Mouse (Mus musculus): ENCODE measurements at regions not wholly inside any gene's neighbourhood (a gene's known extent, or its start where the extent isn't known, plus 50 kb on each side); places are given as distances from the start of the nearest gene placed in this dataset.

- TF ChIP-seq CTCF (IDR thresholded peaks at IDR 0.05; ENCODE audit: borderline replicate concordance, control insufficient read depth, extremely low read depth, insufficient read depth, low read length, poor library complexity): no peak
- TF ChIP-seq POLR2A (IDR thresholded peaks at IDR 0.05; ENCODE audit: control insufficient read depth, extremely low read depth, insufficient read depth, low read length, poor library complexity): no peak
- H3K36me3 ChIP-seq (ENCODE audit: control insufficient read depth, insufficient read depth, low read length): no peaks in the 10 kb centered on the region
- no peaks in the 10 kb centered on the region for H3K27me3 ChIP-seq (ENCODE audit: control insufficient read depth, insufficient read depth, low read length)
Measured at GRCm38 (mm10) chr7:82990708-82991107, 123.6 kb downstream of the Mex3b start.

GRCm38 (mm10) chr7:82993136-82993535 is 126.0 kb downstream of the Mex3b start:
- H3K4me1 ChIP-seq (replicated peaks; ENCODE audit: control insufficient read depth, insufficient read depth, low read length): peaks cover 3% of the 10 kb centered on the region; the same call in 1 of the 2 replicates
- H3K27me3 ChIP-seq (ENCODE audit: control insufficient read depth, insufficient read depth, low read length): no peaks in the 10 kb centered on the region
- H3K36me3 ChIP-seq (ENCODE audit: control insufficient read depth, insufficient read depth, low read length): no peaks in the 10 kb centered on the region
- no peak overlapping the region for H3K4me3 ChIP-seq (ENCODE audit: control insufficient read depth, insufficient read depth, low read length)
- TF ChIP-seq POLR2A (IDR thresholded peaks at IDR 0.05; ENCODE audit: control insufficient read depth, extremely low read depth, insufficient read depth, low read length, poor library complexity): no peak
- no peak for TF ChIP-seq CTCF (IDR thresholded peaks at IDR 0.05; ENCODE audit: borderline replicate concordance, control insufficient read depth, extremely low read depth, insufficient read depth, low read length, poor library complexity)
- no peak overlapping the region for H3K27ac ChIP-seq (ENCODE audit: control insufficient read depth, insufficient read depth, low read length)
- WGBS: 79% methylated on average over 5 of the region's 5 CpGs
- DNase-seq: no peak

More at GRCm38 (mm10) chr7:82990708-82991107, 123.6 kb downstream of the Mex3b start:
- Histone ChIP-seq H3K4me1 (replicated peaks; ENCODE audit: control insufficient read depth, insufficient read depth, low read length) (peaks cover 3% of the 10 kb centered on the region; the same call in 1 of the 2 replicates), H3K4me3 (ENCODE audit: control insufficient read depth, insufficient read depth, low read length) (no peak overlapping the region), H3K27ac (ENCODE audit: control insufficient read depth, insufficient read depth, low read length) (no peak overlapping the region)
- no peak for DNase-seq

DNA sequence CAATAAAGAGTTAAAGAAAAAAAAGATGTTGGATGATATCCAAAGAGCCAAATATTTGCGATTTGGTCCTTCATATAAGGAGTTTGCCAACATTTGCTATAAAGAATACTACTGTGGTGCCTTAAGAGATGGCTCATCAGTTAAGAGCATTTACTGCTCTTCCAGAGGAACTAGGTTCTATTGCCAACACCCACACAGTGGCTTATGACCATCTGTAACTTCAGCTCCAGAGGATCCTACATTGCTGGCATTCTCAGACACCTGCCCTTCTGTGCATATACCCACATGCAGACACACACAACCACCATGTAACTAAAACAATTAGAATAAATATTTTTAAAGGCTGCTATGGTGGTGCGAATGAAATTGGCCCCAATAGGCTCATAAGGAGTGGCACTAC is 131.7 kb downstream of the Mex3b start:
- no peak for TF ChIP-seq POLR2A (IDR thresholded peaks at IDR 0.05; ENCODE audit: control insufficient read depth, extremely low read depth, insufficient read depth, low read length, poor library complexity)
- no peak for TF ChIP-seq CTCF (IDR thresholded peaks at IDR 0.05; ENCODE audit: borderline replicate concordance, control insufficient read depth, extremely low read depth, insufficient read depth, low read length, poor library complexity)
- DNase-seq: no peak
- Histone ChIP-seq H3K36me3 (ENCODE audit: control insufficient read depth, insufficient read depth, low read length) (no peaks in the 10 kb centered on the region), H3K4me3 (ENCODE audit: control insufficient read depth, insufficient read depth, low read length) (no peak overlapping the region), H3K4me1 (replicated peaks; ENCODE audit: control insufficient read depth, insufficient read depth, low read length) (no peaks in the 10 kb centered on the region), H3K27me3 (ENCODE audit: control insufficient read depth, insufficient read depth, low read length) (no peaks in the 10 kb centered on the region), H3K27ac (ENCODE audit: control insufficient read depth, insufficient read depth, low read length) (no peak overlapping the region)
- 94% methylated on average over 2 of the region's 2 CpGs for WGBS

DNA sequence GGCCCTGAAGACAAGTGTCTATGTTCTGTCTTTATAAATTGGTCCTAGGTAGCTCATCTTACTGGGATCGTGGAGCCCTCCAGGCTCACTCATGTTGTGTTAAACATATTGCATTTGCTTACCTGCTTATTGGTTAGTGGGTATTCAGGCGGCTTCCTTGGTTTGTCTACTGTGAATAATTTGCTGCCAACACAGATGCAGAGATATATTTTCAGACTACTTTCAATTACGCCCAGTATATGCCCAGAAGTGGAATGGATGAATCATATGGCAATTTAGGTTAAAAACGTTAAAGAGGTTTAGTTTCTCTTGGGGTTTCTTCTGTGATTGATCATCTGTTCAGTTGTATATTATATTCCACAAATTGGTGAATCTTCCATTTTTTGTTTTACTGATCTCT is 140.4 kb downstream of the Mex3b start:
- no peak for TF ChIP-seq POLR2A (IDR thresholded peaks at IDR 0.05; ENCODE audit: control insufficient read depth, extremely low read depth, insufficient read depth, low read length, poor library complexity)
- no peak for TF ChIP-seq CTCF (IDR thresholded peaks at IDR 0.05; ENCODE audit: borderline replicate concordance, control insufficient read depth, extremely low read depth, insufficient read depth, low read length, poor library complexity)
- no peak overlapping the region for H3K27ac ChIP-seq (ENCODE audit: control insufficient read depth, insufficient read depth, low read length)
- WGBS: 88% methylated on average over 4 of the region's 4 CpGs
- no peak for DNase-seq
- no peaks in the 10 kb centered on the region for H3K36me3 ChIP-seq (ENCODE audit: control insufficient read depth, insufficient read depth, low read length)
- no peaks in the 10 kb centered on the region for H3K4me1 ChIP-seq (replicated peaks; ENCODE audit: control insufficient read depth, insufficient read depth, low read length)
- H3K4me3 ChIP-seq (ENCODE audit: control insufficient read depth, insufficient read depth, low read length): no peak overlapping the region
- H3K27me3 ChIP-seq (ENCODE audit: control insufficient read depth, insufficient read depth, low read length): no peaks in the 10 kb centered on the region

DNA sequence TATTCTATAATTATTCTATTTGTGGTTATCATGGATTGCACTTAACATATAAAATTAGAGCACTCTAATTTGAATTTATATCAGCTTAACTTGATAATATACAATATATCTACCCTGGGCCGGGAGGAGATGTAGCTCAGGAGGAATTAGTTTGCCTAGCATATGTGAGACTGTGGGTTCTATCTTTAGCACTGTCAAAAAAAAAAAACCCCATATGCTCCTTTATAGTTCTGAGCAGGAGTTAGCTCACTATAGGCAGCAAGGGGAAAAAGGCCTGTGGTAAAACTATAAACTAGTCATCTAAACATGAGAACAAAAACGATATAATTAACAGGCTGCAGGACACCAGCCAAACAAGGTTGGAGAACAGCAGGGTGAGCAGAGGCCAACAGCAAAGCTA is 145.0 kb downstream of the Mex3b start:
- H3K27me3 ChIP-seq (ENCODE audit: control insufficient read depth, insufficient read depth, low read length): no peaks in the 10 kb centered on the region
- no peak overlapping the region for H3K4me3 ChIP-seq (ENCODE audit: control insufficient read depth, insufficient read depth, low read length)
- no peak for DNase-seq
- no peaks in the 10 kb centered on the region for H3K4me1 ChIP-seq (replicated peaks; ENCODE audit: control insufficient read depth, insufficient read depth, low read length)
- no peak overlapping the region for H3K27ac ChIP-seq (ENCODE audit: control insufficient read depth, insufficient read depth, low read length)
- 80% methylated on average over 2 of the region's 2 CpGs for WGBS
- H3K36me3 ChIP-seq (ENCODE audit: control insufficient read depth, insufficient read depth, low read length): no peaks in the 10 kb centered on the region
- no peak for TF ChIP-seq CTCF (IDR thresholded peaks at IDR 0.05; ENCODE audit: borderline replicate concordance, control insufficient read depth, extremely low read depth, insufficient read depth, low read length, poor library complexity)

DNA sequence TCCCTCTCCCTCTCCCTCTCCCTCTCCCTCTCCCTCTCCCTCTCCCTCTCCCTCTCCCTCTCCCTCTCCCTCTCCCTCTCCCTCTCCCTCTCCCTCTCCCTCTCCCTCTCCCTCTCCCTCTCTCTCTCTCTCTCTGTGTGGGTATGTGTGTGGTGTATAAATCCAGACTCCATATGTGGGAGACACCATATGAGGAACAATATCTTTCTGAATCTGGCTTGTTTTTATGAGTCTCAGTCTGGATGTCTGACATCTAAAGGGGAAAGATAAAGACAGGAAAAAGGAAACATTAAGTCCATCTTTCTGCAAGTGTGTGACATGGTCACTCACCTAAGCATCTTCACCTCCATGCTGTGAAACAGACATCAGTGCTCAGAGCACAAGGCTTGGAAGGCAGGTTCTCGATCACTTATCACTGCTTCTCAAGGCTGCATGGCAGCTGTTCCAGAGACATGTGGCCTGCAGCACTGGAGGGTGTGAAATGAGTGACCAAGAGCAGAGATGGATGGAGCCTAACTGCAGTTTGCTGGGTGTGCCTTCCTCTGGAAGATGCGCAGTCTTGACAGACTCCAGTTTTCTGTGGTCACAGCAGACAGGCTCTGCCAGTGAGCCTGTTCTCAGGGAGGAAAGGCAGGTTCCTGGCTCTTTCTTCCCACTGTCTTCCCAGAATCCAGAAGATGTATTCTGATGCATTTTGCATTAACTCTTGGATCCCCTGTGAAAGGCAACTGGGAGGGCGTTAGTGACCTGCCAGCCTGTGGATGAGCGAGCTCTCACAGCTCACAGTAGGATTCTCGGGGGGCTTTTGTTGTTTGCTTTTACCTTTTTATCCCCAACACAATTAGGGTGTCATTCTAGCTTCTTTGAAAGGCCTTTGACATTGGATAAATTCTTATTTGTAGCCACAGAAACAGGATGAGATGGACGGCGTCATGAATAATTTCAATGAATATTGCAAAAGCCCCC is 147.9 kb downstream of the Mex3b start:
- no peak overlapping the region for H3K27ac ChIP-seq (ENCODE audit: control insufficient read depth, insufficient read depth, low read length)
- TF ChIP-seq POLR2A (IDR thresholded peaks at IDR 0.05; ENCODE audit: control insufficient read depth, extremely low read depth, insufficient read depth, low read length, poor library complexity) (no peak), CTCF (IDR thresholded peaks at IDR 0.05; ENCODE audit: borderline replicate concordance, control insufficient read depth, extremely low read depth, insufficient read depth, low read length, poor library complexity) (no peak)
- no peaks in the 10 kb centered on the region for H3K36me3 ChIP-seq (ENCODE audit: control insufficient read depth, insufficient read depth, low read length)
- H3K4me3 ChIP-seq (ENCODE audit: control insufficient read depth, insufficient read depth, low read length): no peak overlapping the region
- 96% methylated on average over 7 of the region's 7 CpGs for whole genome bisulfite sequencing
- H3K27me3 ChIP-seq (ENCODE audit: control insufficient read depth, insufficient read depth, low read length): no peaks in the 10 kb centered on the region
- no peak for DNase-seq
- H3K4me1 ChIP-seq (replicated peaks; ENCODE audit: control insufficient read depth, insufficient read depth, low read length): no peaks in the 10 kb centered on the region
